Mouse (Mus musculus) heart, adult 2 months (tissue): ENCODE measurements around the gene Angel2.
A peak's percentile ranks its signal among the peaks of the same experiment; 100 is the strongest.

Source experiments
- CTCF ChIP-seq: fragments of 200-600 bp; IDR thresholded peaks from 2 replicates; pipeline ENCODE4 v1.8.1; 2022; ENCODE audit warnings: antibody characterized with exemption, mild to moderate bottlenecking, moderate library complexity
- POLR2A ChIP-seq: fragments of 200-500 bp; IDR thresholded peaks from 2 replicates; pipeline ENCODE4 v1.6.1; 2011; ENCODE audit warnings: mild to moderate bottlenecking, low read depth, low read length, control low read depth; ENCODE audit not compliant: insufficient read depth

- no peak for TF ChIP-seq CTCF
- TF ChIP-seq POLR2A: peak; percentile 97
These were observed 13.3 kb upstream of the Angel2 start, which contains the start of gene Rps6kc1 for GRCm38 (mm10) chr1:190911415-190912123.
